Mouse (Mus musculus) T-helper 17 cell (primary cell): ENCODE data around the gene Rasal3.

Experiments used
- in situ Hi-C, 2 experiments: fragments of 300-600 bp; cut with MboI, MseI; formaldehyde crosslinking; loops; 1 replicate in 1 of 2; 2 replicates in 1 of 2; pipeline ENCODE4 v1.15.1; 2025; ENCODE audit warnings: high pct_unique_total_duplicates in 2 of 2

Rasal3 gene

GRCm38 (mm10) chr17:32403417-32403816 lies at the start of gene Rasal3:
TSS of gene Rasal3 (minus strand) at chr17:32403583.
- in situ Hi-C loops = no loop called here

DNA sequence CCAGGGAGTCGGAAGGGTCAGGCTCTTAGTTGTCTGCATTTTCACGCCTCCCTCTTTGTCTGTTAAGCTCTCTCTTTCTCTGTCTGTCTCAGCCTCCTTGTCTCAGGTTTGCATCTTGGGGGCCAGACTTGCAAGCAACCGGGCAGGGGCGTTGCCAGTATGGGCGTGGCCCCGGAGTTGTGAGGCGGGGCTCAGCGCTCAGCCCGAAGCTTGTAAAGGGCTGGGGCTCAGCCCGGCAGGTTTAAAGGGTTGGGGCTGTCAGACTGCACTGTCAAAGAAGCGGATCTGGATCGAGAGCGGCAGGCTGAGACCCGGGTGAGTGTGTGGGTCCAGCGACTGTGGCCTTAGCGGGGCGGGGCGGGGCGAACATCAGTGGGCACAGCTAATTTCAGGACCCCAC lies 49.1 kb upstream of the Rasal3 start, which contains the start of gene Cyp4f39:
Gene Cyp4f39 (plus strand): TSS at position 242 of the 400 bp plus-strand sequence.
- in situ Hi-C loops = no loop called here

DNA sequence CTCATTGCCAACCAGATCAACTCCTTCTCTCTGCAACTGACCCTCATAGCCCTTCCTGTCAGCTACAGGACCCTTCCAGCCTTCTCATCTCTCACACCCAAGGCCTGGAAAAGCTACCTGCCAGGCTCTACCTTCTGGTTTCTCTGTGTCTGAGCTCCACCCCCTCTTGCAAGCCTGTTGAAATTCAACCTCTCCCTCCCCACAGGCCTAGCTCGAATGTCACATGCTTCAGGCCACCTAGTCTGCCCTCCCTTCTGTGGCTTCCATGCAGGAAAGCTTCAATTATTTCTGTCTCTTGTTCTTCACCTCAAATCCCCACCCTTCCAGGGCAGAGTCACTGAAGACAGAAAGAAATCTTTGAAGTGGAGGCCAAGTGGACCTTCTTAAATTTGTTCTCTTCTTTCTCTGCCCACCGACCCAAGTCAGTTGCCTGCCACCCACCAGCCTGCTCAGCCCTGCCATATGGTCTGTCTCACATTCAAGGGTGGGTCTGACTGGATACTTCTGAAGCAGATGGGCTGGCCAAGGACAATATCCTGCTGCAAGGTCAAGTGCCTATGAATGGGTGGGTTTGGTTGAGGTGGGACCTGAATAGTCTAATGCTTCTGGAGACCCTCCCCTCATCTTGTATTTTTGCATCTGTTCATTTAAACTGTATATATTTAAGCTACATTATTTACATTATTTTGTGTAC lies 47.6 kb upstream of the Rasal3 start:
- in situ Hi-C loops = no loop called here

GRCm38 (mm10) chr17:32449042-32449441 lies 45.7 kb upstream of the Rasal3 start:
- in situ Hi-C loops = no loop called here

DNA sequence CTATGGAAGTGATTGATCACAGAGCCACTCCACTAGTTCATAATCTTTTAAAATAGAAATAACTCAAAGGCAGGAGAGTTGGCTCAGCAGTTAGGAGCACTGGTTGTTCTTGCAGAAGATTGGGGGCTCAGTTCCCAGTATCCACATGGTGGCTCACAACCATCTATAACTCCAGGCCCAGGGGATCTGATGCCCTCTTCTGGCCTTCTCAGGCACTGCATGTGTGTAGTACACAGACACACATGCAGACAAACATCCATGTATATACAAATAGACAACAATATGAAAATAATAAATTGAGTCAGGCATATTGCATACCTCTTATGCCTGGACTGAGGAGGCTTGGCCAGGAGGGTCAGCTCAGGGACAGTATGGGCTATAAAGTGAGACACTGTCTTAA lies 43.8 kb upstream of the Rasal3 start:
- in situ Hi-C loops = no loop called here

DNA sequence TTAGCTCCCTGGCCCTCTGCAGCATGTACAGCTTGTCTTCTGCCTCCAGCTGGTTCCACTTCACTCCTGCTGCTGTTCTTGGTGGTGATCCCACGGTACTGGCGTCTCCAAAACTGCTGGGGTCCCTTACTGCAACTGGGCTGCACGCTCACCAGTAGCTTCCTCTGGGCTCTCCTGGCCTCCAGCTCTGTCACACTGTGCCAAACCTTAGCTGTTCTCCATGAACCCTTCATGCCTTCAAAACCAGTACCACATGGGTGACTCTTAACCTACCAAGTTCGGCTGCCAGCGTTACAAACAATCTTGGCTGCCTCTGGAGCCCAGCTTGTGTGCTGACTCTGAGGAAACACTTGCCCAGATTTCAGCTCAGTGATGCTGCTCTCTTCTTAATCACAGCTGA lies 41.6 kb upstream of the Rasal3 start:
- in situ Hi-C loops = no loop called here

DNA sequence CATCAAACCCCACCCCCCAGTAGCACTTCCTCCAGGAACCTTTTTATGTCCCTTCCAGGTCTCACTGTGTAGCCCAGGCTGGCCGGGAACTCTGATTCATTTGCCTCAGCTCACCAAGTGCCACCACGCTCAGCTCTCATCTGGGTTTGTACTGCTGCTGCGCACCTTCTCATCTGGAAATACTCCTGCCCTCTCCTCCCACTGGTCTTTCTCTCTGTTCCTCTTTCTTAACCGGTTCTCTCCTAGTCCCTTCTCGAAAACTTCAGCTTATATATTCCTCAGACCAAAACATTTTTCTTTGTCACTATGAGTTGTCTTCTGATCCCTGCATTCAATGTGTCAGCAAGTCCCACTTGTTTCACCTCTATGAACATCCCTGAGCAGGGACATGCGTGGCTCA lies 39.9 kb upstream of the Rasal3 start:
- in situ Hi-C loops = loop anchor here in 1 of 2 experiments (5.0 kb wide), 1 partner anchor 101 kb away; no protein-coding TSS in a partner anchor

DNA sequence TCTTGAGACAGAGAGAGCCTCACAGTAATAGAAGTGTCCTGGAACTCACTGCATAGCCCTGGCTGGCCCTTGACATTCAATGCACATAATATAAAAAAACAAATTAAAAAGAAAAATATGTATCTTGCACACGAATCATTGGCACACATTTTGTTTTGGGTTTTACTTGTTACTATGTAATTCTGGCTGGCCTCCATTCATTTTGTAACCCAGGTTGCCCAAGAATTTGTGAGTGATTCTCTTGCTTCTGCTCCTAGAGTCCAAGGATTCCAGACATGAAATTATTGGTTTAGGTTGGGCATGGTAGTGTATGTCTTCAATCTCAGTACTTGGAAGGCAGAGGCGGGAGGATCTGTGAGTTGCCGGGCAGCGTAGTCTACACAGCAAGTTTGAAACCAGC lies 33.7 kb upstream of the Rasal3 start:
- in situ Hi-C loops = no loop called here

- in situ Hi-C loops = no loop called here
Observed at GRCm38 (mm10) chr17:32435151-32435550, 31.8 kb upstream of the Rasal3 start.

DNA sequence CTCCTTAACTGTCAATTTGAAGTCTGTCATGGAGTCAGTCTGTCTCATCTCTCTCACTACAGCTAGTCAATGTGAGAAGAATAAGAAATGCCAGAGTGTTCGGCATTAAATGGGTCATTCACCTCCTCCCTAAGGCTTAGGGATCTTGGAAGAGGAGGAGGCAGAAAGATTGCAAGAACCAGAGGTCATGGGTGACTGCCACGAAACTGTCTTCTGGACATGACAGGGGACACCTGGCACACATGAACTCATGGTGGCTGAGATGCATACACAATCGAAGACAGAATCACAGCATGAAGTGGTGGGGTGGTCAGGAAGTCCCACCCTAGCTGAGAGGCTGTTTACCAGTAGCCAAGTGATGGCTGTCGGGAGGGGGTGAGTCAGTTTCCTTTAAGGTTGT lies 30.9 kb upstream of the Rasal3 start:
- in situ Hi-C loops = no loop called here

DNA sequence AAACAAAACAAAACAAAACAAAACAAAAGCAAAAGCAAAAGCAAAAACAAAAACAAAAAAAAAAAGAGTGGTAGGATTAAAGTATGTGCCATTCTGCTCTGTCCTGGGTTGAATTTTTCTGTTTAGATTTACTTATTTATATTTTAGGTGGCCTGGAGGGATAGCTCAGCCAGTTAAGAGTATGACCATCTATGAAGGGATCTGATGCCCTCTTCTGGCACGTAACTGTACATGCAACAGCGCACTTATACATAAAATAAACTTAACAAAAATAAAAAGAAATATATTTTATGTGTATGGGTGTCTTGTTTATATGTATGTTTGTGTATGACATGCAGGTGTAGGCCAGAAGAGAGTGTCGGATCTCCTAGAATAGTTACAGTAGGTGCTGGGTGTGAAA lies 28.6 kb upstream of the Rasal3 start:
- in situ Hi-C loops = no loop called here

GRCm38 (mm10) chr17:32426610-32427009 lies 23.2 kb upstream of the Rasal3 start:
- in situ Hi-C loops = loop anchor here in 1 of 2 experiments (5.0 kb wide), 1 partner anchor 69 kb away; no protein-coding TSS in a partner anchor

GRCm38 (mm10) chr17:32424034-32424433 lies 20.7 kb upstream of the Rasal3 start, which contains the start of gene Pglyrp2:
TSS of gene Pglyrp2 (minus strand) at chr17:32424167.
- in situ Hi-C loops = no loop called here

DNA sequence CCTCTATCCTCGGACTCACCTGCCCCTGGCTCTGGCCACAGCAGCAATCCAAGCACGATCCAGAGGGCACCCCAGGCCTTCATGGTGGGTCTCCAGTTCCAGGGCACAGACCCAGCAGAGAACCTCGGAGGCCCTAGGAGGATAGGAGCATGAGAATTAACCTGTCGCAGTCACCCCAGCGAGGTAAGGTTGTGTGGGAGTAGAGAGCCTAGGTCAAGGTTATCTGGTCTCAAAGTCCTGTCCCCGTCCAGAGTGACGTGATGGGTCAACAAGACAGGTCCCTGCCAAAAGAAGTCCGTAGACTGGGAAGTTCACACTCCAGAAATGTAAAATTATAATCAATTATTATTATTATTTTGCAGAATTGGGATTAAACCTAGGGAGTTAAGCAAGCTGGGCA lies 17.4 kb upstream of the Rasal3 start:
- in situ Hi-C loops = no loop called here

- in situ Hi-C loops = loop anchor here in 1 of 2 experiments (10.0 kb wide), 1 partner anchor 1845 kb away; the partner anchor contains the start of gene Btbd9
Observed at GRCm38 (mm10) chr17:32419989-32420388, 16.6 kb upstream of the Rasal3 start.

DNA sequence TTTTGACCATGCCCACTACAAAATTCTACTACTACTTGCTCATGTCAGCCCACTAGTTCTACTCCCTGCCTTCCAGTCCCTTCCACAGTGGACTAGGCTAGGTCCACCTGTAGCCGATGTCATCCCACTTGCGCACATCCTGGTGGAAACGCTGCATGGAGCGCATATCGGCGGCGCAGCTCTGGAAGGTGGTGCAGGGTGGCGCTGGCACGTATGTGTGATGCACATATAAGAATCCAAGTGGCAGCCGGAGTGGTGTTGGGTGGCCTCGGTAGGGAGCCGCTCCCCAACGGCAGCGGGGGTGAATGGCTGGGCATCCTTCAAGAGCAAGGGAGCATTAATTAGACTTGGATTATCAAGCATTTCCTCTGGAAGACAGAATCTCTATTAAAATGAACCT lies 13.4 kb upstream of the Rasal3 start:
- in situ Hi-C loops = loop anchor here in 1 of 2 experiments (10.0 kb wide), 1 partner anchor 1842 kb away; the partner anchor contains the start of gene Btbd9

- in situ Hi-C loops = loop anchor here in 1 of 2 experiments (10.0 kb wide), 1 partner anchor 1841 kb away; the partner anchor contains the start of gene Btbd9
Observed at GRCm38 (mm10) chr17:32415417-32416020, 12.1 kb upstream of the Rasal3 start.

DNA sequence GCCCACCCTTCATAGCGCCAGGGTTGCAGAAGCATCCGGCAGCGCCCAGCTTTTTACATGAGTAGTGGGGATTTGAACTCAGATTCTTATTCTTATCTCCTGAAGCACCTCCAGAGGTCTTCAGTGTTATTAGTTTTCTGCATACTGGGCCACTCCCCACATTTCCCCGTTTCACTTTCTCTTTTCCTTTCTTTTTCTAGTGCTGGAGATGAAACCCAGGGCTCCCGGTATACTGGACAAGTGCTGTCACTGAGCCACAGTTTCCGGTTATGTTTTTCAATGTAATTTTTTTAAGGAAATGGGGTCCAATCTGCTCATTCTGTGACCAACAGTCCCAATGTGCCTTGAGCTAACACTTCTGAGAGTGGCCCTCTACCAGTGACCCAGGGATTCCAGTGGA lies 8.5 kb upstream of the Rasal3 start:
- in situ Hi-C loops = loop anchor here in 1 of 2 experiments (10.0 kb wide), 1 partner anchor 1837 kb away; the partner anchor contains the start of gene Btbd9

DNA sequence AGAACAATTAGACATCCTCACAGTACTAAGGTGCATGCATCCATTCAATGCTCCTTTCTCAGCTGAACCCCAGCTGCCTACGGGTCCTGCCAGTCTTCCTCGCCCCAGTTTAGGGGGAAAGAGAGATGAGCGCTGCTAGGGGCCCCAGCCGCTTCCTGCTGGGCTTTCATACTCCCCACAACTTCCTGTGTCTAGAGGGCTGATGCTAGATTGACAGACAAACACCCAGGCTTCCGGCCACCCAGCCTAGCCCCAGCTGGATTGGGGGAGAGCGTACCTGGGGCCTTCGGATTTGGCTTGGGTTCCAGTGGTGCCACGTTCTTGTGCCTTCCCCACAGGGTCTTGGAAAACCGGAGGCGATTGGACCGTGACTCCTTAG lies 615 bp downstream of the Rasal3 start:
- in situ Hi-C loops = no loop called here

DNA sequence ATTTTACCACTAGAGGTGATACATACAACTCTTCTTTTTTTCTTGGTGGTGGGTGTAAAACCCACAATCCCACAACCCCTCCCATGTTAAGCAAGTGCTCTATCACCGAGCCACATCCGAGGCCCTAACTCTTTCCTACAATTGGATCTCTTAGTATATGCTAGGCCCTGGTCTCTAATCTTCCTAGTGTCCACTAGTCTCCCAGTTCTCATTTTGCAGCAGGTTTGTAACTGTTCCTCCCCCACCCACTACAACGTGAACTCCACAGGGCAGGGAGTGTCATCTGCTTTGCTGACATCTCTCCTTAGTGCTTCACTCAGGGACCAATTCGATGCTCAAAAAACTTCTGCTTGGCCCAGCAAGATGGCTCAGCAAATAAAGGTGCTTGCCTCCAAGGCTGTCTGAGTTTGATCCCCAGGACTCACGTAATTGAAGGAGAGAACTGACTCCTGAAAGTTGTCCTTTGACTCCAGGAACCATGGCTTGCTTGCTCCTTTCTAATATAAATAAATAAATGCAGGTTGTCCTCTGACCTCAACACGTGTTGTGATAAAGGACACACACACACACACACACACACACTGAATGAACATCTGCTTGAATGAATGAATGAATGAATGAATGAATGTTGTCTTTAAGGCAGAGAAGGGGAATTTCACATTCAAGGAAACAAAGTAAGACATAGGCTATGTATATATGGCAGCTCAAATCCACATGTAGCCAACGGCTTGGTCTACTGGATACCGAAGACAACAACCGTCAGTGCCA lies 1.2 kb downstream of the Rasal3 start:
- in situ Hi-C loops = no loop called here

DNA sequence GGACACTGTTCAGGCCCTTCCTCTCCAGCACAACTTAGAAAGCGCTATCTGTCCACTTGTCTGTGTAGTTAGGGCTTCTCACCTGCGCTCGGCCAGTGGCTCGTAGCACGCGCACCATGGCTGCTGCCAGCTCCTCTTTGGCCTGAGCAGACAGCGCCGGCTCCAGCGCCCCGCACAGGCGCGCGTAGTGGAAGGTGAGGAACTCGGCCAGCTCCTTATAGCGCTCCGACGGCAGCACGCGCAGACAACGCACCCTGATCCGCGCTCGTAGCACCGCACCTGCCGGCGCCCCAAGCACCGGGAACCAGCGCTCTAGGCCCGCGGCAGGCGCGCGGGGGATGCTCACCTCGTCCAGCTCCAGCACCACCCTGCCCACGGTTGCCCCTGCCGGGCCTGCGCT lies 7.1 kb downstream of the Rasal3 start:
- in situ Hi-C loops = loop anchor here in 1 of 2 experiments (5.0 kb wide), 1 partner anchor 39 kb away; no protein-coding TSS in a partner anchor

DNA sequence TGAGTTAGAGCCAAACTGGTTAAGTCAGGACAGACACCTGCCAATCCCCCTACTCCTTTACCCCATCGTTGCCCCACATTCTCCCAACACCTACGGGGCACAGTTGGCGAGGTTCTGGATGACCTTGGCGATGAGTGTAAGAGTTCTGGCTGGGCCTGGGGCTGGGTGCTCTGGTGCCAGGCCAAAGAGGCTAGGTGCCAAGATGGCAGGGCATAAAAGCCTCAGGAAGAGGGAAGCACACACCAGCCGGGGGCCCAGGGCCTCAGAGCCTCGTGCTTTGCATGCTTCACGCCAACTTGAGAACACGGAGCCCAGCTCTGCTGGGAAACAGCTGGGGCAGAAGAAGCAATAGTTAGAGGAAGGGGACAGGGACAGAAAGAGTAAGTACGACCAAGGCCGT lies 9.4 kb downstream of the Rasal3 start:
- in situ Hi-C loops = no loop called here
